Mouse (Mus musculus) heart, adult 18-20 months (tissue): Measurements from ENCODE around the gene Aggf1. TPM values are rescaled to one million over a fixed set of nuclear protein-coding genes. Genes with fewer than 3 reads are reported as not detected.
A peak's percentile ranks its signal among the peaks of the same experiment; 100 is the strongest.
"Not testable (repeated sequence)": the region's sequence is repeated elsewhere in the genome, so short reads cannot be mapped to it uniquely, and the experiment has no call there.

ENCODE experiments used
- DNase-seq, 2 experiments: peaks; one replicate each; pipeline ENCODE4 v3.0.0; 2021 to 2022; ENCODE audit warnings: mixed read lengths in 1 of 2
- long read RNA-seq, 2 experiments: library from polyadenylated mRNA; stranded (forward); transcript quantifications; one replicate each; pipeline ENCODE4 v2.0.0; 2021
- total RNA-seq, 2 experiments: library from RNA; stranded (reverse); gene quantifications; 2 replicates each; pipeline ENCODE4 v1.2.3; 2021

Gene Aggf1
- 10 to 100 TPM; 23.2 to 24.2 TPM for total RNA-seq
- long read RNA-seq, experiment 1, transcript Aggf1-201 (14 exons, 3,249 nt): major isoform, 48 of 48 reads
- long read RNA-seq, experiment 1, partial matches to known transcripts: 0 of 48 reads
- long read RNA-seq, experiment 1, other reads (novel, unspliced or antisense): 0 of 48 reads
- long read RNA-seq, experiment 2, transcript Aggf1-201 (14 exons, 3,249 nt): major isoform, 13 of 15 reads
- long read RNA-seq, experiment 2, partial matches to known transcripts: 2 of 15 reads
- long read RNA-seq, experiment 2, other reads (novel, unspliced or antisense): 0 of 15 reads

DNA sequence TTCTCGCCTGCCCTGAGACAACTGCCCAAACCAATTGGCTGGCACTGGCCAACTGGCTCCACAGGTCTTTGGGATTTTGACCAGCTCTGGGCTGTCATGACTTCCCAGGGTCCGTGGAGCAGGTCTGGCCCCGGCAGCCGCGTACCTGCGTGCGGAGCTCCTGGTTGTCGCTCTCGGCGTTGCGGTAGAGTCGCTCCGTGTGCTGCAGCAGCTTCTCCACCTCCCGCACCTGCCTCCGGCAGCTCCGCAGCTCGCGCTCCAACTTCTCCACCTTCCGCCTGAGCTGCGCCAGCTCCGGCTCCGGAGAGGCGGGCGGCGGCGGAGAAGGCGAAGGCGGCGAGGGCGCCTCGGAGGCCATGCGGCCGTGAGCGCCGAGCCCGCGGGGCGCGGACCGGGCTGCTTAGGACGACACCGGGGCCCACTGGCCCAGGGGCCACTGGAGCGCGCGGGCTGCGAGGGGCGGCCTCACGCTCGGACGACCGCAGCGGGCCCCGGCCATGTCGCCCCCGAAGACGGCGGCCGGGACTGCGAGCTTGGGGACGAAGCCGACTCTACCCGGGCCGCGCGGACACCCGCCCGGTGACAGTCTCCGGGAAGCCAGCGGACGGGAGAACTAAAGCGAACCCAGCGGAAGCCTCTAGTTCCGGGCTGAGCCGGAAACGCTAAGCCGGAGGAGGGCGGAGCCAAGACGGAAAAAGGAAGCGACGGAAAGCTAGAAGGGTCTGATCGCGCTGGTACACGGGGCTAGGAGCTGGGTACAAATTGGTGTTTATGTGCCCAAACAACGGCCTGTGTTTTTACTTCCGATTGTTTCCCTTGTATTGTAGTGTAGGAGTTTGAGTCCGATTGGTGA is at the start of gene Aggf1:
Gene Aggf1, minus strand, starts transcription at position 652 of the 853 bp plus-strand sequence.
- DNase-seq: peak; percentile 95 to 96

DNA sequence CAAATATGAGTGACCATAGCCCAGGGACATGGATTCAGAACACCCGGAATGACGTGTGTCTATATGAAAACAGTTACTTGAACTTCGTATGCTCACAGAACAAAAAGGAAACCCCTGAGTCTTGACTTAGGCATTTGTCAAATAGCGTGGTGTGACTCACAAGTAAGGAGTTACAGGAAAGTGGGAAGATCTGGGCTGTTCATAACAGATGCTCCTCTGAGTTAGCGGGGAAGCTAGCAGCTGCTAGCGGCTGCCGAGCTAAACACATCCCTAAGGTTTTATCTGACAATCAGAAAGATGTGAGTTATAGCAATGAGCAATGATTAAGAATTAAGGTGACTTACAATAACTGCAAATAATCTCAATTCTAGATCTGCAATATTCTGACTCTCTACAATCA is 49.8 kb upstream of the Aggf1 start:
- DNase-seq: no peak

- no peak for DNase-seq
Observed at GRCm38 (mm10) chr13:95419204-95419749, 44.1 kb upstream of the Aggf1 start.

DNA sequence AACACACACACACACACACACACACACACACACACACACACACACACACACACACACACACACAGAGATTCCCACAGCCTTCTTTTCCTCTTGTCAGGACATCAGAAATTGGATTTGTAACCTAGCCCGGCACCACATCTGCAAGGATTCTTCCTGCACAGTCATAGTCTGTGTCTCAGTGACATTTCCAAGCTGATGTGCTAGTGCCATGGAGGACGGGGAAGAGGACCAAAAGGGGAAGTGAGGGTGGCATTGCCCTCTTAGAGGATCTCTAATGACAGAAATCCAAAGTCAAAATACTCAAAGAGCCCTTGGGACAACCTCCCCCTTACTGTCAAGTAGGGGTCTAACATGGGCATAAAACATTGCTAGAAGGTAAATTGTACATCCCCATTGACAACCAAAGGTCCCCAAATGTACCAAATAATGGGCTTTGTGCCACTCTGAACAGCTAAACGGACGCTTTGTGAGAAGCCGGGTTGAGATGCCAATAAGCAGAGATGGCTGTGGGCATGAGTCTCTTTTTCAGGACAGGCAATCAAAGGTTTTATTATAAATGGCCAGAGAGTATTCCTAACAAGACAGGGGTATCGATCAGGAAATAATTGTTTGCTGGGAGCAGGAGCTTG is 43.5 kb upstream of the Aggf1 start:
- no peak for DNase-seq

- no peak for DNase-seq
Observed at GRCm38 (mm10) chr13:95412257-95412656, 37.1 kb upstream of the Aggf1 start.

GRCm38 (mm10) chr13:95393242-95393641 is 18.1 kb upstream of the Aggf1 start:
- no peak for DNase-seq

DNA sequence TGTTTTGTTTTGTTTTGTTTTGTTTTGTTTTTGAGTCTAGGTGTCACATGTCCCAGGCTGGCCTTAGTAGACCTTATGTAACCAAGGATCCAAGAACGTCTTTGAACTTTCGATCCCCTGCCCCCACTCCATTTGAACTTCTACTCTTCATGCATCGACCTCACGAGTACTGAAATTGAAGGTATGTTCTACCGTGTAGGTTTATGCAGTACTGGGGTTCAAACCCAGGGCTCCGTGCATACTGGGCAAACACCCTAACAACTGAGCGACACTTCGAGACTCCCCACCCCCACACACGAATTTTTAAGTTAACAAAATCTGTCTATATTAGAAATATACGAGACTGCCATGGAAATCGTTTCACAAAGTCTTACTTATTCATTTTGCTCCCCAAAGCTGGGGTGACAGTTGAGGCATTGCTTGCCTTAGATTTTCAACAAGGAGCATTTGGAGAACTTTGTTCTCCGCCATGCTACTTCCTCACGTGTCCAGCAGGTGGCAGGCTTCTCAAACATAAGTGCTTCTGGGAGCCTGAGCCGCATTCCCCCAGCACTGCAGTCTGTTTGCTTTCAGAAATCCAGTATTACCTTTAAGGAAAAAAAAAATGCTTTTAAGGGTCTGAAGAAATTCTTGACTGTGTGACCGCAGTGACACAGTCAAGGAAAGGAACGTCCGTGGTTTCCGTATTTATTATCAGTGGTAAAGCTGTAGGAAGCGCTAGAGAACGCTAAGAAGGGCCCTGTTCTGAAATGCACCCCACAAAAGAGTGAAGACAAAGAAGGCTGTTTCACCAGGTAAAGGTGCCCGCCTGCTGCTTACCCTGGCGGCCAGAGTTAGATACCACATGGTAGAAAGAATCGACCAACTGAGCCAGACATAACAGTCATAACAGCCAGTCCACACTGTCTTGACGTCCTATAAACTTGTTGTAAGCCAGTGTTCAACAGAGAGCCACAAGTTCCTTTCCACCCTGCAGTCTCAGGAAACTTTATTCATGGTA is 15.0 kb upstream of the Aggf1 start:
- DNase-seq: peak; percentile 59 to 87

DNA sequence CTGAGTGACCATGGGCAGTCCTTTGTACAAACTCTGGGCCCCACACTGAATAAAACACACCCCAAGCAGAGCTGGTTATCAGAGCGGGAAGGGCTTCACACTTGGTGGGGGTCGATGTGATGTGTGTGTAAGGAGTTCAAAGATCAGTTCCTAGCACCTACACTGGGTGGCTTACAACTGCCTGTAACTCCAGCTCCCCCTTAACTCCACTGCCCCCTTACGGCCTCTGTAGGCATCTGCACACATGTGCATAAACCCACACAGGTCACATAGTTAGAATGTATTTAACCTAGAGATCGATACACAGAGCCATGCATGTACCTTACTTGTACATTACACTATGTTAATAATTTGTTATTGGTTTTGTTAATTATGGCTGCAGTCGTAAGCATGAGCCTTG is 13.1 kb upstream of the Aggf1 start:
- no peak for DNase-seq

GRCm38 (mm10) chr13:95382418-95382817 is 7.3 kb upstream of the Aggf1 start:
- peak in 1 of 2 experiments; percentile 11 for DNase-seq

DNA sequence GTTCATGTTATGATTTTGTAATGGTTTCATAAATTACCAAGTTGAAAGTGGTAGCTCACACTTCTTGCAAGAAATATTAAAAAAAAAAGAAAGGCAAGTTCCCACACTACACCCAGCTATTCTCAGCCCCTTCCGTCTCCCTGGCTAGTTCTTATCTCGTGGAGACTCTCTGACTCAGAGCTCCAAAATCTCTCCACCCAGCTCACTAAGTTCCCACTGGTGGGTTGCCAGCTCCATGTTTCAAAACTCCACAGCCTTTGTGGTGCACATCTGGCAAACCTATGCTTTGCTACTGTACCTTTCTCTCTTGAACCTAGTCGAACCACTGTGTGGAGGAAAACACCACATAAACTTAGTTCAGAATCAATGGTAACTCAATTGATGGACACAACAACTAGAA is 3.5 kb upstream of the Aggf1 start:
- peak; percentile 62 to 75 for DNase-seq

GRCm38 (mm10) chr13:95376689-95377289 is 1.6 kb upstream of the Aggf1 start:
- not testable (repeated sequence) for DNase-seq

DNA sequence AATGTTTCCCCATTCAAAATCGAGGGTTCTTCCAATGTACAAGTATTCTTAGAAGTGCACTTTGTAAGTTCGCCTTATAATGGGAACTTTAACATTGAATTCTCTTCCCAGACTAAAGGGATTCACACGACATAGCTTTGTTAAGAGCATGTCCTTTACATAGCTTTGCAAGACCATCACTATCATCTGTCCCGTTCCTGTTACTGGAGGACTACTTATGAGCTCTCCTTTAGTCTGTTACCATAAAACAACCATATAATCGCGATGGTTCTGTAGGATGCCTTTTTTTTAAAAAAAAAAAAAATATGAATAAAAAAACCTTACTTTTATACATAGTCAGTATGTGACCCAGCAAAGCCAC is 382 bp upstream of the Aggf1 start:
- DNase-seq: no peak

DNA sequence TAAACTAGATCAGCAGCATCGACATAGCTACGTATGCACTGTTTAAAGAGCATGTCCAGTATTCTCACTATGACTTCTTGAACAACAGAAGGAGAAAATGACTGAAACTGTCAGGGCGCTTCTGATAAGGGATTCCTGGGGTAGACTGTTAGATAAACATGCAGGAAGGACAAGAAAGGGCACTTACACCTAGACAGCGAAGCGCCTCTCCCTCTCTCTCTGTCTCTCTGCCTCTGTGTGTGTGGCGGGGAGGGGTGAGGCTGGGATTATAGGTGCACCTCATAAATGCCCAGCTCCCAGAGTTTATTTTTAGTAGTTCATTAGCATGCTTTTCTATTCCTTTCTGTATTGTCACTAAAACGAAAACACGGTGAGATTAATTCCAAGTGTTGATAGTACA is 8.8 kb downstream of the Aggf1 start:
- DNase-seq: no peak

- peak in 1 of 2 experiments; percentile 16 for DNase-seq
Observed at GRCm38 (mm10) chr13:95363440-95363839, 11.7 kb downstream of the Aggf1 start.

GRCm38 (mm10) chr13:95358223-95358622 is 16.9 kb downstream of the Aggf1 start:
- no peak for DNase-seq

DNA sequence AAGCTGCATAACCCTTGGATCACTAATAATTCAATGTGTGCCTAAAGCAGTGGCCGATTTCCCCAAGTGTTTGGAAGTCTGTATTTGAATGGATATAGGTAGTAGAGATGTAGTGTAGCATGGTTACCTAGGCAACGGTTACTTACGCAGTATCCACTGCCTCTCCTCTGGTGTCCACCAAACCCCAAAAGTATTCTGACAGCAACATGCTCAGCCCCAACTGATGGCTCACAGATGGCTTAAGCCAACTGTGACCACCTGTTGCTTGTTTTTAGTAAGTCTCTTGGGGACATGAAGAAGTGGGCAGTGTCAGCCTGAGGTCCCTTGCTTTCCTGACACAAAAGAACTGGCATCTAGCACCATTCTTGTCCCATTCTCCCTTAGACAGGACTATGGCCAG is 26.7 kb downstream of the Aggf1 start:
- DNase-seq: no peak

DNA sequence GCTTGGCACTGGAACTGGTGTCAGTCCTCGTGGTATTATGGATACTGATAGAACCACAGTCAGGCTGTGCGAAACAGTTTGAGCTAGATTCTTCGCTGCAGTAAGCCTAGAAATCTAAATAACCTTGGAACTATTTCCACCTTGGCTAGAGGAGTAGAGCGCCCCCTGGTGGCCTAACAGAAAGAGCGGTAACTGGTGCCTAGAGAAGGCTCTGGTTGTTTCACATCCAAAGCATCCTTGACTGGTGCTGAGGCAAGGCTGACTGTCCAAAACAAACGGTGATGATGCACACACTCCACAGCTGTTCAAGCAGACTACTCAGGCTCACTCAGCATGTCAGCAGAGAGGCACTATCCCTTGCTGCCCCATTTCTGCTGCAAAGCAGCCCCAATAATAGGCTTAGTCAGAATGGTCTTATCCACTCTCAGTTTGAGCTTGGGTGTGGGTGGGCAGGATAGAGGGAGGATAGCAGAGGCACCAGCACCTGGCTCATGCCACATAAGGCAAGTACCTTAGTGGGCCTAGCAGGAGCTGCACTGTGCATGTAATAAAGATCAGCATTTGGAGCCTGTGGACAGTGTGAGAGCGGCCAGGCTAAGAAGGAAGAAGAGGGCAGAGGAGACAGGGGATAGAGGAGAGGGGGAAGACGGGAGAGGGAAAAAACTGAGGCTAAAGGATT is 28.0 kb downstream of the Aggf1 start:
- DNase-seq: peak; percentile 57 to 85

DNA sequence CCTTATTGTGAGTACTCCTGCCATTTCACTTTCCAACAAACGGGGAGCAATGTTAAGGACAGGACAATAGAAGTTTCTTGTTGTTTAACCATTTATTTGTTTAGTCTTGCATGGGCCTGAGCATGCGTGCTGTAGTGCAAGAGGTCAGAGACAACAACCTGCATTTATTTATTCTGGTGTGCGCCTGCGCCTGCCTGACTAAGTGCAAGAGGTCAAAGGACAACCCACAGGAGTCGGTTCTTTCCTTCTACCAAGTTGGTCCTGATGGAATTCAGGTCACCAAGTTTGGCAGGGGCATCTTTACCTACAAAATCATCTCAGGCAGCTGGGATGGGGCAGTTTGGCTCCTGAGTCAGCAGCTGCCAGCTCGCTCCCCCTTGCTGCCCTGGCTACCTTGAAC is 29.3 kb downstream of the Aggf1 start:
- DNase-seq: no peak

- no peak for DNase-seq
Observed at GRCm38 (mm10) chr13:95343470-95343869, 31.7 kb downstream of the Aggf1 start.

- DNase-seq: no peak
Observed at GRCm38 (mm10) chr13:95336122-95336677, 39.0 kb downstream of the Aggf1 start.
